In genomic region chr1:80180128-80180527, GRCm38 (mm10) we compare ENCODE assay signal across 8 mouse cellular contexts. TPM values are rescaled to one million over a fixed set of nuclear protein-coding genes. Genes with fewer than 3 reads are reported as not detected.
DNase-seq lines count a peak whose midpoint lies in the region; ATAC-seq and TF ChIP-seq lines count a peak whose summit lies in the region.

No protein-coding gene starts in this region.

- ATAC-seq in CD4-positive, CD25-positive, alpha-beta regulatory T cell, adult 4 months = no peak
- no peak for ATAC-seq in forebrain, postnatal 0 days

- no peak overlapping the region for H3K27ac ChIP-seq in forebrain, postnatal 0 days (ENCODE audit: low read depth, low read length)

- H3K36me3 ChIP-seq in forebrain, postnatal 0 days (ENCODE audit: insufficient read depth) = no peaks in the 10 kb centered on the region

- WGBS in forebrain, postnatal 0 days = 63% methylated on average over 7 of the region's 7 CpGs

- no peaks in the 10 kb centered on the region for H3K4me1 ChIP-seq in forebrain, postnatal 0 days (ENCODE audit: insufficient read depth)

- H3K4me3 ChIP-seq in forebrain, postnatal 0 days (ENCODE audit: low read depth, low read length) = no peak overlapping the region

- DNase-seq in CD4-positive, CD25-positive, alpha-beta regulatory T cell, adult 2 months (ENCODE audit: low read depth, low spot score) = peak; percentile 25
- DNase-seq in layer of hippocampus, postnatal 10 days (ENCODE audit: low spot score in 2 of 2) = peak; percentile 30 to 43
- no peak for DNase-seq in layer of hippocampus, adult 8-10 months (ENCODE audit: low spot score in 2 of 2)
- DNase-seq in NIH3T3 (ENCODE audit: low read depth) = peak; percentile 35
- peak; percentile 72 for DNase-seq in forebrain, postnatal 0 days
- peak; percentile 12 for DNase-seq in thymus, postnatal 25 days
- DNase-seq in urinary bladder, adult 18-20 months (ENCODE audit: low spot score in 2 of 2) = no peak

- no peak overlapping the region for H3K9ac ChIP-seq in forebrain, postnatal 0 days

- no peaks in the 10 kb centered on the region for H3K27me3 ChIP-seq in forebrain, postnatal 0 days (ENCODE audit: insufficient read depth, low read length)

- peak; percentile 69 for TF ChIP-seq CTCF in forebrain, postnatal 0 days (IDR thresholded peaks at IDR 0.05; ENCODE audit: low read depth)

- H3K4me2 ChIP-seq in forebrain, postnatal 0 days (ENCODE audit: low read depth) = no peak overlapping the region

- no peaks in the 10 kb centered on the region for H3K9me3 ChIP-seq in forebrain, postnatal 0 days (ENCODE audit: low read length)

RNA-seq across cellular contexts. Expression of gene Fam124b, which starts 38.1 kb away (rescaled TPM):
- 1 to 10 TPM; 5.9 to 6.8 TPM for polyA plus RNA-seq in CD4-positive, CD25-positive, alpha-beta regulatory T cell, adult 4 months (2017; shearing (Covaris generic))
- 1 to 10 TPM; 1.2 to 1.5 TPM for total RNA-seq in layer of hippocampus, postnatal 10 days (2021)
- total RNA-seq in layer of hippocampus, adult 8-10 months (2022) = under 1 TPM in 1 of 4 experiments, not detected in 3; 0.11 TPM
- total RNA-seq in forebrain, postnatal 0 days (2014; rRNA removed) = 0.24 and 0.77 TPM in 2 replicates
- 0.14 and 0.31 TPM in 2 replicates for polyA plus RNA-seq in forebrain, postnatal 0 days (2015; fragmentation: Nextera tagmentation; extraction: Ambion mirVana)

Comparison
In these comparisons a context has a peak if more than half of its experiments do, and no peak if none do; other contexts are left out.
1. DNase-seq: peak in CD4-positive, CD25-positive, alpha-beta regulatory T cell, adult 2 months (single experiment), layer of hippocampus, postnatal 10 days (2 of 2), NIH3T3 (single experiment), forebrain, postnatal 0 days (single experiment) and thymus, postnatal 25 days (single experiment); none in layer of hippocampus, adult 8-10 months (0 of 2) and urinary bladder, adult 18-20 months (0 of 2).